Mouse (Mus musculus): ENCODE measurements around the gene Lrrc8c.

DNA sequence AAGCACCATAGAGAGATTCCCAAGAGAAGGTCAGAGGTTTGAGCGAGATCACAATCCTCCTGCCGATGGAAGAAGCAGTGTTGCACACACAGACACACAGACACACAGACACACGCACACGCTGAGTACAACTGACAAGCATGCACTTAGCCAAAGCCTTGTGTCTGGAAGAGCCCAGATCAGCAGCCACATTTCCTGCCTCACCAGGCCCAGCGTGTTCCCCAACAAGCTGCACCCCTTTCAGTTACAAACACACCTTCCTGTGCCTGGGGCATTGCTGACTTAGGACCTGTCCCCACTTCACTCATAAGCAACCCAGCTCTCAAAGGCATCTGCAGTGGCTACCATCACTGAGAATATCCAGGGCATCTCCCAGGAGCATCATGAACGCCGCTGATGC is 25.8 kb upstream of the Lrrc8c start:
- no peak for TF ChIP-seq POLR2A (IDR thresholded peaks at IDR 0.05; ENCODE audit: control insufficient read depth, low read depth, low read length)
- no peak for TF ChIP-seq CTCF (IDR thresholded peaks at IDR 0.05; ENCODE audit: control insufficient read depth, insufficient read depth, insufficient replicate concordance, low read depth, low read length)
